Mouse (Mus musculus) liver, postnatal 0 days (tissue): ENCODE data around the gene Snx4.

Experiments used
- CTCF ChIP-seq: sonication (generic); IDR thresholded peaks from 2 replicates; pipeline ENCODE4 v1.5.1; 2016; ENCODE audit warnings: antibody characterized with exemption, low read depth
- EP300 ChIP-seq: IDR thresholded peaks from 2 replicates; pipeline ENCODE4 v1.6.1; 2016; ENCODE audit warnings: antibody characterized with exemption, low read depth, mild to moderate bottlenecking

GRCm38 (mm10) chr16:33234128-33234527 is 17.1 kb upstream of the Snx4 start:
- TF ChIP-seq CTCF (no peak), EP300 (no peak)
